Mouse (Mus musculus) heart, adult 11 months (tissue): Measurements from ENCODE around the gene Cyp17a1.

Experiments
- DNase-seq: peaks from one replicate; pipeline ENCODE4 v3.0.0; 2022

The Cyp17a1 gene

GRCm38 (mm10) chr19:46669802-46670201 is 3.2 kb downstream of the Cyp17a1 start:
- no peak for DNase-seq

DNA sequence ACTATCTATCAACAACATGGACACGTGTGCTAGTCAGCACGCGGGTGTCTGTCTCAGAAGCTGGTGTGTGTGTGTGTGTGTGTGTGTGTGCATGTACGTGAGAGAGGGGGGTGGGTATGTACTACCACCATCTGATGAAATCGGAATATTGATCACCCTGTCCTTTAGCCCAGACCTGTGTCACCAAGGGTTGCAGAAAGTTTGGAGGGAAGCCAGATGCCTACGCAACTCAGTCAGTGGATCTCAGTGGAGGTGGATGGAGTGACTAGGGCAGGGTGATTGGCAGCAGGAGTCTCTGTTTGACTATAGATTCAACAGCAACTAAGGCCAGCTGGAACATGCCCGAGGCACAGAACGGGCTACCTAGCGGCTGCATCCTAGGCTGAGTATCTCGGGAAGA is 4.7 kb downstream of the Cyp17a1 start:
- no peak for DNase-seq

DNA sequence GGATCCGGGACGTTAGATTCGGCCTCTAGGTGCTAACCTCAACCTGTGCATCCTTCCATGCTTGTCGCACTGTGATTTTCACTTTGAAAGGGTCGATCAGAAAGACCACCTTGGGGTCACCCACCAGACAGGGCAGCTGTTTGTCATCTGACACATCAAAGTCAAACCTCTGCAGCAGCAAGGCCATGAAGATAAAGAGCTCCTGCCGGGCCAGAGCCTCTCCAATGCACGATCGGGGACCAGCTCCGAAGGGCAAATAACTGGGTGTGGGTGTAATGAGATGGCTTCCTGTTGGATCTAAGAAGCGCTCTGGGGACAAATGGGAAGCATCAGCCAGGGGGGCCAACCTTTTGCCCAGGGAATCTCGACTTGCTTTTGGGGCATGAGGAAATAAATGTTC is 5.7 kb downstream of the Cyp17a1 start:
- DNase-seq: peak; percentile 77

GRCm38 (mm10) chr19:46665474-46665873 is 7.5 kb downstream of the Cyp17a1 start:
- DNase-seq: no peak

GRCm38 (mm10) chr19:46662784-46663183 is 10.2 kb downstream of the Cyp17a1 start:
- DNase-seq: peak; percentile 55

GRCm38 (mm10) chr19:46662214-46662613 is 10.8 kb downstream of the Cyp17a1 start:
- DNase-seq: peak; percentile 75

DNA sequence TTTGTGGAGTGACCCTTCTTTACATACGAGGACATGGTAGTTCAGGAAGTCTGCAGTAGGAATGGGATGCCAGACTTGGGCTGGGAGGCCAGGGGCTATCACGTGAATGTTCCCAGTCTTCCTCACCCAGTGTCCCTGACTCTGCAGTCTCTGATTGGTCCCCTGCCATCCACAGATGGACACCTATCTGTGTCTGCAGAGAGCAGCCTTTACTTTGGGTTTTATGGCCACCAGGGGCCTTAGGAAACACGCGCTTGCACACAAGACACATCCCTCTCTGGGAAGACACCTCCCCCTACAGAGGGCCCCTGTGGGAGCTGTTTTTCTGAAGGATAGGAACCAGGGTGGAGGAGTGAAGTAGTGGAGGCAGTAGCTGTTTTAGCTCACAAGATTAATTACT is 11.5 kb downstream of the Cyp17a1 start:
- peak; percentile 89 for DNase-seq

- DNase-seq: no peak
Measured at GRCm38 (mm10) chr19:46658851-46659250, 14.1 kb downstream of the Cyp17a1 start.

DNA sequence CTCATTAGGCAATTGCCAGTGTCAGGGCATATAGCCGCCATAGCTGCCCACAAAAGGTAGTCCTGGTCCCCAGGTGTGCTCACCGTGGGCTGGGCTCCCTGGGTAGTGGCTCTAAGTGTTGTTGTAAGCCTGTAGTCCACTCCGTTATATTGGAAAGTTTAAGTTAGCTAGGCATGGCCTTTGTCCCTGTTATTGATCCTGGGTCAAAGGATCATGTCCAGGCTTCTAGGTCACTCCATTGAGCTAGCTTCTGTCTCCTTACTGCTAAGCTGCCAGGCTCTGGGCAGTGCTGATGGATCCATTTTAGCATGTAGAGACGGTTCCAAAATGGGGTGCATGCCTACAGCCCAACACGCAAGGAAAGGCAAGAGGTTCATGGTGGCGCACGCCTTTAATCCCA is 14.6 kb downstream of the Cyp17a1 start:
- no peak for DNase-seq

DNA sequence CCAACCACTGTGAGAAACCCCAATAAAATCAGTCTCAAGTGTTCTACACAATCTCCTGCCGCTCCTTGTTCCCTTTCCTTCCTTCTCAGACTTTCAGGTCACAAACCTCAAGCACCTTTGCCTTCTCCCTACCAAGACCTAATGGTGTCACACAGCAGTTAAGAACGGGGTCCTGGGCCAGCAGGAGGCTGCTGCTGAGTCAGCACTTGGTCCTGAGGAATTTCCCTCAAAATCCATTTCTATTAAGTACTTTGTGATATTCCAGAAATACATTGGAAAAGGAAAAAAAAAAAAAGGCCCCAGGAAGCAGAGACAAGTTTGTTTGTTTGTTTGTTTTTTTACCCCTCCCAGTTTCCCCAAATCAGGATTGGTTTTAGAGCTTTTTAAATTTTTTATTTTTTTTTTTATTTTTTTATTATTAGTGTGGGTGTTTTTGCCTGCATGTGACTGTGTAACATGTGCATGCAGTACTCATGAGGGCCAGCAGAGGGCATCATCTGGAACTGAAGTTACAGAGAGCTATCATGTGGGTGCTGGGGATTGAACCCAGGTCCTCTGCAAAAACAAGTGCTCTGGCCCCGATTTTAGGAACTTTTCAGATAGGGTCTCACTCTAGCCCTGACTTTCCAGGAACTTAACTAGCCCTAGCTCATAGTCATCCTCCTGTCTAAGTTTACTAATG is 15.5 kb downstream of the Cyp17a1 start:
- DNase-seq: no peak

GRCm38 (mm10) chr19:46656151-46656840 is 16.7 kb downstream of the Cyp17a1 start:
- no peak for DNase-seq

DNA sequence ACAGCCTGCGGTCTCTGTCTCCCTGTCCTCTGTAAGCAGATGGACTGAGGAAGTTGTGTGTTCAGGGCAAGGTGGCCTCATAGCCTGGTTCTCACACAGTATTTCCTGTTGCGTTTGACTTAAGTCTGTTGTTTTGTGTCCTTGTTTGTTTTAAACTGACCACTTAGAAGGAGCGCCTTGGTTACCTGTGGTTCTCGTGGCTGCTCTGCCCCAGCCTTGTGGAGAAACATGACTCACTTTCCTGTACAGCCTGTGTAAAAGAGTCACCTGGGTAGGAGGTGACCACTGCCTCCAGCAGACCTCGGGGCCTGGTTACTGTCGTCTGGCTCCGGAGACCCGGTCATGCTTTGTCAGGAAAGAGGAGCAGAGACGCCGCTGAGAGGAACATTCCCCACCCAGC is 17.3 kb downstream of the Cyp17a1 start:
- no peak for DNase-seq

DNA sequence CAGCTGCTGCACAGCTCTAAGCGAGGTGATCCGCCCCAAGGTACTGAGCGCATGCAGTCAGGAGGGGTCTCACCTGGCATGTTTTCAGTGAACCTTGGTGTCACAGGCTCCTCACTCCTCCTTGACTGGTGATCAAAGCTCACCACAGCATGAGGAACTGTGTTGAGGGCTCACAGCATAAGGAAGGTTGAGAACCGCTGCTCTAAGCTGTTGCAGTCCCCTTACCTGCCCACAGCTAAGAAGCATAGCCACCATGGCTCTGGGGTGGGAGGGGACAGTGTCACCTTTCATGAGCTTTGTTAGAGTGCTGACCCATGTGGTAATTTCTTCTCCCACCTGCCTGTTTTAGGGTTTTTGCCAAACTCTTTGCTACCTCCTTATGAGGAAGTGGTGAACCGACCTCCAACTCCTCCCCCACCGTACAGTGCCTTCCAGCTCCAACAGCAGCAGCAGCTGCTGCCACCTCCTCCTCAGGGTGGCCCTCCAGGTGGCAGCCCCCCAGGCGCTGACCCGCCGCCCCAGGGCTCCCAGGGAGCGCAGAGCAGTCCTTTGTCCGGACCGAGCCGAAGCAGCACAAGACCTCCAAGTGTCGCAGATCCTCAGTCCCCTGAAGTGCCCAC is 19.2 kb downstream of the Cyp17a1 start:
- DNase-seq: no peak

GRCm38 (mm10) chr19:46653188-46653587 is 19.8 kb downstream of the Cyp17a1 start:
- no peak for DNase-seq

GRCm38 (mm10) chr19:46648565-46648964 is 24.4 kb downstream of the Cyp17a1 start:
- no peak for DNase-seq

- DNase-seq: no peak
Measured at GRCm38 (mm10) chr19:46647850-46648249, 25.1 kb downstream of the Cyp17a1 start.

GRCm38 (mm10) chr19:46647254-46647653 is 25.7 kb downstream of the Cyp17a1 start:
- DNase-seq: peak; percentile 97

DNA sequence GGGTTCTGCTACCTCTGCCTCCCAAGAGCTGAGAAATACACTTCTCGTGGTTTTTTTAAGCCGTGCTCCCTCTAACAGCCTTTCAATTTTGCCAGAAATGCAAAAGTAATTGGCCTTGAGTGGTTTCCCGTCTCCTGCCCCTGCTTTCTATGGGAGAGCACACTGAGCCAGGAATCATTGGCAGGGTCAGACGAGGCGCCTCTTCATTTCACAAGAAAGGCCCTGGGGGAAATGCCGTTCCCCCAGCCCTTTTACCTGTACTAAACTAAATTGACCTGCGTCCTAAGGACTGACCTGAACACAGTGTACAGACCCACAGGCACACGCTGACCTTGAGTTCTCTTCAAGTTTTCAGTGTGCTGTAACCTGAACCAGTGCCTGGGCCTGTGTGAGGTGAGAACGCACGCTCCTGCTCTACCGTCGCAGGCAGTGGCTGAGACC is 26.9 kb downstream of the Cyp17a1 start:
- no peak for DNase-seq

- peak; percentile 98 for DNase-seq
Measured at GRCm38 (mm10) chr19:46644793-46645602, 28.0 kb downstream of the Cyp17a1 start.

DNA sequence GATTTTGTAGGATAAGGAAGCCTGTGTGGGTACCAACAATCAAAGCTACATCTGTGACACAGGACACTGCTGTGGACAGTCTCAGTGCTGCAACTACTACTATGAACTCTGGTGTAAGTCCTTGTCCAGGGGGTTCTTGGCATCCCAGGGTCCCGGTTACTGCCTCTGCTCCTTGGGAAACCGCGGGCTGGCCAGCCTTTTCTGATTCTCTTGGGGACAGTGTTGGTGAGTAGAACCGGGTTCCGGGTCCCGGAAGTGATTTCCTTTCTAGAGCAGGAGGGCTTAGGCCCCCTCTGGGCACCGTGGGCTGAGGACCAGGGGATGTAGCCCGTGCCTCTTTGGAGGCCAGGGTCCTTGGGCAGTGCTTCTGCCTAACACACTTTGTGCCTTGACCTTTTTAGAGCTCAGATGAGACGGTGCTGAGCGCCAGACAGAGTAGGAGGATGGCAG is 28.6 kb downstream of the Cyp17a1 start:
- DNase-seq: peak; percentile 95

DNA sequence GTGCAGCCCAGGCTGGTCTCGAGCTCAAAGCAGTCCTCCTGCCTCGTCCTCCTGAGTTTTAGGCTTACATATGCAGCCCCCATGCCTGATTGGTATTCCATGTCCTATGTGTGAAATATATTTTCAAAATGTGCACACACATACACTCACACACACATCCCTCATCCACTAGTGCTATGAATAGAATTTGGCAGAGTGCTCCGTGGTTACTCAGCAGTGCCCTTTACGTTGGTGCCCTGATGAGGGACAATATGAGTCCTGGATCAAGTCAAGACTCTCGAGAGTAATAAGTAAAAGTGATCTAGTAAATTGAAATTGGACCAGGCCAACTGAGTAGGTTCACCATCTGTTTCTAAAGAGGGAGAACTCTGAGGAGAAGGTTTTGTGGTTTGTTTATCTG is 29.7 kb downstream of the Cyp17a1 start:
- no peak for DNase-seq

DNA sequence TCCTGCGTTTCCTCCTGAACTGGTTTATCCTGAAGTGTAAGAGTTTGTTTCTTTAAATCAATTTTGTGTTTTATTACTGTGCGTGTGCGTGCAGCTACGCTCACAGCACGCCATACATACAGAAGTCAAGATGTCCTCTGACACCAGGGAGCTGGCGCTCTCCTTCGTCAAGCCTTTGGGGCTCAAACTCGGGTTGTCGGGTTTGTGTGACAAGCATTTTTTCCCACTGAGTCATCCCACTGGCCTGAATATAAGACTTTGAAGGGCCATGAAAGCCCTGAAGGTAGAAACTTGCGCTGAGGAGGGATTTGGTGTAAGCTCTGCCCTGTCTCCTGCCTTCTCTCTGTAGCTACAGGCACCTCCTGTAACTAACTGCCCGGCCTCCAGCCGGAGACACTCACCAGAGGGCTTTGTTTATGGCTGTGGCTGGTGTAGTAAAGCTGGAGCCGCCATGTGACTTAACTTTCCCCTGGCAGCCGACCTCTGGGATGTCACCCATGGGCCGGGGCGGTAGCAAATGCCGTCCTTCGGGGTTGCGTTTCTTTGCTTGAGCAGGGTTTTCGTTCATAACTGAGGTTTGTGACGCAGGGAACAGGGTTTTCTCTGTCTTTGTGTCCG is 30.7 kb downstream of the Cyp17a1 start:
- DNase-seq: peak; percentile 96
